In genomic region chr4:108360136-108361055, GRCm38 (mm10) we compare ENCODE assay signal across 9 mouse cellular contexts. TPM values are rescaled to one million over a fixed set of nuclear protein-coding genes. Genes with fewer than 3 reads are reported as not detected.
DNase-seq lines count a peak whose midpoint lies in the region; ATAC-seq lines count a peak whose summit lies in the region.
"Had no signal": no experiment of that assay in that cellular context is flagged by ENCODE, and none has a peak within 500 bp of the region (broad histone marks: within the 10 kb centered on the region; RNA-seq: fewer than 3 reads in every experiment).

No protein-coding gene starts in this region.

- intact Hi-C loops in left cerebral cortex, postnatal 36 days (cut with DNase I): no loop called here

- no peaks in the 10 kb centered on the region for H3K36me3 ChIP-seq in megakaryocyte, embryonic 14.5 days (replicated peaks; ENCODE audit: low read length)
- H3K36me3 ChIP-seq in forebrain, embryonic 13.5 days (ENCODE audit: poor library complexity, severe bottlenecking): no peaks in the 10 kb centered on the region
- no peaks in the 10 kb centered on the region for H3K36me3 ChIP-seq in hindbrain, embryonic 10.5 days
- H3K36me3 ChIP-seq in midbrain, embryonic 10.5 days: no peaks in the 10 kb centered on the region
- H3K36me3 ChIP-seq in stomach, embryonic 16.5 days (ENCODE audit: control insufficient read depth, insufficient read depth, low read length): no peaks in the 10 kb centered on the region

- no peak for ATAC-seq in megakaryocyte, adult 5-6 weeks (ENCODE audit: poor library complexity, severe bottlenecking)
- ATAC-seq in forebrain, embryonic 13.5 days: peak; percentile 92
- peak; percentile 68; the same call in 1 of the 2 replicates for ATAC-seq in stomach, embryonic 16.5 days (ENCODE audit: insufficient read depth, low FRiP score)

- peaks cover 51% of the 10 kb centered on the region for H3K27me3 ChIP-seq in megakaryocyte, embryonic 14.5 days (replicated peaks)
- H3K27me3 ChIP-seq in forebrain, embryonic 13.5 days: no peaks in the 10 kb centered on the region
- H3K27me3 ChIP-seq in hindbrain, embryonic 10.5 days (ENCODE audit: insufficient read depth, poor library complexity, severe bottlenecking): no peaks in the 10 kb centered on the region
- no peaks in the 10 kb centered on the region for H3K27me3 ChIP-seq in midbrain, embryonic 10.5 days (ENCODE audit: low read depth, poor library complexity, severe bottlenecking)
- H3K27me3 ChIP-seq in stomach, embryonic 16.5 days (ENCODE audit: control insufficient read depth, insufficient read depth, low read length): no peaks in the 10 kb centered on the region

- DNase-seq in hindbrain, embryonic 10.5 days (ENCODE audit: low spot score): peak; percentile 94
- DNase-seq in left cerebral cortex, postnatal 36 days (ENCODE audit: low spot score in 2 of 2): peak; percentile 10 to 55
- DNase-seq in midbrain, embryonic 10.5 days (ENCODE audit: low spot score): peak; percentile 95
- DNase-seq in B cell, adult 2 months: no peak

- H3K9ac ChIP-seq in forebrain, embryonic 13.5 days: peak overlapping the region; percentile 56
- H3K9ac ChIP-seq in stomach, embryonic 16.5 days (ENCODE audit: low read length): peak overlapping the region; percentile 56

- 5% methylated on average over 28 of the region's 28 CpGs for WGBS in forebrain, embryonic 13.5 days
- WGBS in hindbrain, embryonic 10.5 days: 5% methylated on average over 28 of the region's 28 CpGs
- 5% methylated on average over 28 of the region's 28 CpGs for WGBS in midbrain, embryonic 10.5 days
- 10% methylated on average over 28 of the region's 28 CpGs for WGBS in stomach, embryonic 16.5 days

- peaks cover 33% of the 10 kb centered on the region for H3K4me1 ChIP-seq in megakaryocyte, embryonic 14.5 days
- H3K4me1 ChIP-seq in forebrain, embryonic 13.5 days: peaks cover 57% of the 10 kb centered on the region
- peaks cover 74% of the 10 kb centered on the region for H3K4me1 ChIP-seq in hindbrain, embryonic 10.5 days (replicated peaks)
- peaks cover 71% of the 10 kb centered on the region for H3K4me1 ChIP-seq in midbrain, embryonic 10.5 days
- H3K4me1 ChIP-seq in stomach, embryonic 16.5 days (ENCODE audit: control insufficient read depth, insufficient read depth, low read length): peaks cover 24% of the 10 kb centered on the region

- peak overlapping the region; percentile 95 for H3K27ac ChIP-seq in forebrain, embryonic 13.5 days
- H3K27ac ChIP-seq in hindbrain, embryonic 10.5 days: peak overlapping the region; percentile 95
- peak overlapping the region; percentile 94 for H3K27ac ChIP-seq in midbrain, embryonic 10.5 days (replicated peaks)
- H3K27ac ChIP-seq in stomach, embryonic 16.5 days (ENCODE audit: low read length): peak overlapping the region; percentile 74

- peak overlapping the region; percentile 50 for H3K4me2 ChIP-seq in forebrain, embryonic 13.5 days
- H3K4me2 ChIP-seq in stomach, embryonic 16.5 days (ENCODE audit: low read depth, low read length): peak overlapping the region; percentile 56

- peak overlapping the region; percentile 50 for H3K4me3 ChIP-seq in megakaryocyte, embryonic 14.5 days (replicated peaks)
- peak overlapping the region; percentile 20; the same call in 1 of the 2 replicates for H3K4me3 ChIP-seq in forebrain, embryonic 13.5 days
- H3K4me3 ChIP-seq in hindbrain, embryonic 10.5 days: peak overlapping the region; percentile 32
- H3K4me3 ChIP-seq in midbrain, embryonic 10.5 days: peak overlapping the region; percentile 31
- H3K4me3 ChIP-seq in stomach, embryonic 16.5 days (replicated peaks; ENCODE audit: low read length): peak overlapping the region; percentile 33

- H3K9me3 ChIP-seq in megakaryocyte, embryonic 14.5 days: no peaks in the 10 kb centered on the region
- H3K9me3 ChIP-seq in forebrain, embryonic 13.5 days (replicated peaks): no peaks in the 10 kb centered on the region
- no peaks in the 10 kb centered on the region for H3K9me3 ChIP-seq in hindbrain, embryonic 10.5 days
- H3K9me3 ChIP-seq in midbrain, embryonic 10.5 days (replicated peaks): no peaks in the 10 kb centered on the region
- no peaks in the 10 kb centered on the region for H3K9me3 ChIP-seq in stomach, embryonic 16.5 days (replicated peaks; ENCODE audit: control insufficient read depth, low read length)

RNA-seq across cellular contexts. Expression of gene Shisal2a, which starts 22.8 kb away (rescaled TPM):
- not detected in 2 replicates for polyA plus RNA-seq in megakaryocyte, embryonic 14.5 days (2012; ENCODE audit: insufficient read depth, low replicate concordance)
- total RNA-seq in megakaryocyte, adult 5-6 weeks (2015): not detected in 2 replicates
- total RNA-seq in megakaryocyte, adult 5-6 weeks (2017): not detected in 2 replicates
- 1.4 and 2.6 TPM in 2 replicates for polyA plus RNA-seq in forebrain, embryonic 13.5 days (2015; fragmentation: Nextera tagmentation; extraction: Ambion mirVana)
- polyA plus RNA-seq in hindbrain, embryonic 10.5 days (2016; fragmentation: Nextera tagmentation; extraction: Ambion mirVana): 1.1 and 2.4 TPM in 2 replicates
- not detected for total RNA-seq in left cerebral cortex, postnatal 36 days (2021)
- polyA plus RNA-seq in midbrain, embryonic 10.5 days (2016; fragmentation: Nextera tagmentation; extraction: Ambion mirVana): 2.2 and 2.6 TPM in 2 replicates
- 1.2 and 1.4 TPM in 2 replicates for polyA plus RNA-seq in stomach, embryonic 16.5 days (2015; fragmentation: Nextera tagmentation; extraction: Ambion mirVana)
- total RNA-seq: neutrophil, adult 5-6 weeks had no signal

RNA-seq across cellular contexts. Expression of gene Coa7, which starts 32.5 kb away (rescaled TPM):
- polyA plus RNA-seq in megakaryocyte, embryonic 14.5 days (2012; ENCODE audit: insufficient read depth, low replicate concordance): 5.0 TPM in 1 of 2 replicates, not detected in the other
- total RNA-seq in megakaryocyte, adult 5-6 weeks (2015): 4.3 and 10.3 TPM in 2 replicates
- total RNA-seq in megakaryocyte, adult 5-6 weeks (2017): 3.8 and 14.3 TPM in 2 replicates
- polyA plus RNA-seq in forebrain, embryonic 13.5 days (2015; fragmentation: Nextera tagmentation; extraction: Ambion mirVana): 42.3 and 47.7 TPM in 2 replicates
- polyA plus RNA-seq in hindbrain, embryonic 10.5 days (2016; fragmentation: Nextera tagmentation; extraction: Ambion mirVana): 65.2 and 68.6 TPM in 2 replicates
- total RNA-seq in left cerebral cortex, postnatal 36 days (2021): 10 to 100 TPM; 25.7 to 28.9 TPM
- 66.1 and 76.5 TPM in 2 replicates for polyA plus RNA-seq in midbrain, embryonic 10.5 days (2016; fragmentation: Nextera tagmentation; extraction: Ambion mirVana)
- 45.6 and 55.2 TPM in 2 replicates for polyA plus RNA-seq in stomach, embryonic 16.5 days (2015; fragmentation: Nextera tagmentation; extraction: Ambion mirVana)

RNA-seq across cellular contexts. Expression of gene Gpx7, which starts 46.4 kb away (rescaled TPM):
- polyA plus RNA-seq in megakaryocyte, embryonic 14.5 days (2012; ENCODE audit: insufficient read depth, low replicate concordance): 0.07 TPM in 1 of 2 replicates, not detected in the other
- total RNA-seq in megakaryocyte, adult 5-6 weeks (2015): 0.38 and 3.6 TPM in 2 replicates
- 0.11 and 1.0 TPM in 2 replicates for total RNA-seq in megakaryocyte, adult 5-6 weeks (2017)
- 26.9 and 28.8 TPM in 2 replicates for polyA plus RNA-seq in forebrain, embryonic 13.5 days (2015; fragmentation: Nextera tagmentation; extraction: Ambion mirVana)
- polyA plus RNA-seq in hindbrain, embryonic 10.5 days (2016; fragmentation: Nextera tagmentation; extraction: Ambion mirVana): 45.9 and 56.0 TPM in 2 replicates
- 1 to 10 TPM; 4.6 to 6.8 TPM for total RNA-seq in left cerebral cortex, postnatal 36 days (2021)
- polyA plus RNA-seq in midbrain, embryonic 10.5 days (2016; fragmentation: Nextera tagmentation; extraction: Ambion mirVana): 52.1 and 52.8 TPM in 2 replicates
- polyA plus RNA-seq in stomach, embryonic 16.5 days (2015; fragmentation: Nextera tagmentation; extraction: Ambion mirVana): 63.3 and 66.6 TPM in 2 replicates

RNA-seq across cellular contexts. Expression of gene Zyg11b, which starts 59.5 kb away (rescaled TPM):
- polyA plus RNA-seq in megakaryocyte, embryonic 14.5 days (2012; ENCODE audit: insufficient read depth, low replicate concordance): 0.37 and 0.89 TPM in 2 replicates
- total RNA-seq in megakaryocyte, adult 5-6 weeks (2015): 17.6 and 18.9 TPM in 2 replicates
- 21.6 and 25.9 TPM in 2 replicates for total RNA-seq in megakaryocyte, adult 5-6 weeks (2017)
- polyA plus RNA-seq in forebrain, embryonic 13.5 days (2015; fragmentation: Nextera tagmentation; extraction: Ambion mirVana): 22.6 and 24.6 TPM in 2 replicates
- 13.0 and 17.0 TPM in 2 replicates for polyA plus RNA-seq in hindbrain, embryonic 10.5 days (2016; fragmentation: Nextera tagmentation; extraction: Ambion mirVana)
- 100 to 1,000 TPM; 101 to 103 TPM for total RNA-seq in left cerebral cortex, postnatal 36 days (2021)
- 13.2 and 18.5 TPM in 2 replicates for polyA plus RNA-seq in midbrain, embryonic 10.5 days (2016; fragmentation: Nextera tagmentation; extraction: Ambion mirVana)
- polyA plus RNA-seq in stomach, embryonic 16.5 days (2015; fragmentation: Nextera tagmentation; extraction: Ambion mirVana): 10.3 and 10.5 TPM in 2 replicates

Comparison
In these comparisons a context has a peak if more than half of its experiments do, and no peak if none do; other contexts are left out.
1. DNase-seq: peak in hindbrain, embryonic 10.5 days (single experiment), left cerebral cortex, postnatal 36 days (2 of 2) and midbrain, embryonic 10.5 days (single experiment); none in B cell, adult 2 months (0 of 2).
2. RNA of gene Gpx7, which starts 46.4 kb away (polyA plus RNA-seq): 63.3 to 66.6 TPM in stomach, embryonic 16.5 days, 45.9 to 56.0 TPM in hindbrain, embryonic 10.5 days, 52.1 to 52.8 TPM in midbrain, embryonic 10.5 days and 26.9 to 28.8 TPM in forebrain, embryonic 13.5 days; 0.07 TPM in megakaryocyte, embryonic 14.5 days; every median in the first group is over 10 times any median in the second.
3. Peak in every context shown above with its lines, with median percentiles within 50 percentile points of each other: H3K4me3 ChIP-seq and H3K27ac ChIP-seq.